Mouse (Mus musculus) hindlimb bud, embryonic 11.5 days (tissue): ENCODE results near the gene Large1.
A peak's percentile ranks its signal among the peaks of the same experiment; 100 is the strongest.
"Not testable (repeated sequence)": the region's sequence is repeated elsewhere in the genome, so short reads cannot be mapped to it uniquely, and the experiment has no call there.

Source experiments
- DNase-seq: peaks from one replicate; pipeline ENCODE4 v3.0.0-alpha.2; 2012; ENCODE audit warnings: low read depth, low spot score; ENCODE audit errors: extremely low spot score

Gene Large1

DNA sequence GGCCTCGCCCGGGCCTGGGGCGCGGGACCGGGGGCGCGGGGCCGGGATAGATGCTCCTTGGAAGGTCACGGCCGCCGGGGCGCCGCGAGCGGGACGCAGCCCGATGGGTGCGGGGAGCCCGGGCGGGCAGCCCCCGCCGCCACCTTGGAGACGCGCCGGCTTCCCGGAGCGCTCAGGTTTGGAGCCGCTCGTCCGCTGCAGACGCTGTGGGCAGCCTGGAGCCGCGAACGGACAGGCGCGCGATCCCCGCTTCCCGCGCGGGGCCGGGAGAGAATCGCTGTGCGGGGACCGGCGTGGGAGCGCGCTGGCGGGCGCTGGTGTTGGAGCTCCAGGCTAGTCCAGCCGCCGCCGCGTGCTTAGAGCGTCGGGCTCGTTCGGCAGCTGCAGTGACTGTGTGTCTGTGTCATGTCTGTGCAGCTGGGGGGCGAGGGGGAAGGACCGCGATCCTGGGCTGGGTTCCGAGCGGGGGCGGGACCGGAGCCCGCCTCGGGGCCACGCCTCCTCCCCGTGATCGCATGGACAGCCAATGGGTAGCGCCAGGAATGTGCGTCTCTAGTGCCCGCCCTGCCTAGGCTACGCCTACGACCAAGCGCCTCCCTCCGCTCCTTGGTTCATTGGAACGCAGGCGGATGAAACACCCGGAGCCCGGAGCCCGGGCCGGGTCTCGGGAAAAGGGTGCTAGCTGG lies at the start of gene Large1:
Gene Large1, minus strand, starts transcription at position 433 of the 686 bp plus-strand sequence.
- DNase-seq = peak; percentile 81

DNA sequence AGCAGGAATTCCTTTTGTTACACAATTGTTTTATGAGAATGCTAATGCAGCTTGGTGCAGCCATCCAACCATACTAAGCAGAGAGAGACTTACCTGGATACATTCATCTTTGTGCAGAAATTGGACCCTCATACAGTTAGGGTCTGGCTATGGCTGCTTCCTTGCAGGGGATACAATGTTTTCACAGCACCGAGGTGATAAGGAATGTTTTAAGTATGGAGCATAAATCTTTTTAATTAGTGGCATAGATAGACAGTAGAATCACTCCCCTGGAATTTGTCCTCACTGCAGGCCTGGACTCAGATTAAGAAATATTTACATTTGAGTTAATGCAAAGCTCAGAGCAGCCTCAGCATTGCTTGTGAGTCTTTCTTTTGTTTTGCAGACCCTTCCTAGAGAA lies 47.0 kb upstream of the Large1 start:
- no peak for DNase-seq

DNA sequence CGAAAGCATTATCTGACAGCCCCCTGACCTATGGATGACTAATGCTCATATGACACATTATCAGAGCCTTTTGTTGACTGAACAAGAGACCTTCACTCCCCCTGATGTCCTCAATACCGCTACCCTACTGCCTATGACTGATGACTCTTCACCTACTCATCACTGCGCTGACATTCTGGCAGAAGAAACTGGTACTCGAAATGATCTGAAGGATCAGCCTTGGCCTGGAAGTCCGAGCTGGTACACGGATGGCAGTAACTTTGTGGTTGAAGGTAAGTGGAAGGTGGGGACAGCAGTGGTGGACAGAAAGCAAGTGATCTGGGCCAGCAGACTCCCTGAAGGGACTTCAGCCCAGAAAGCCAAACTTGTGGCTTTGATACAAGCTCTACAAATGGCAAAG lies 19.7 kb upstream of the Large1 start:
- not testable (repeated sequence) for DNase-seq

DNA sequence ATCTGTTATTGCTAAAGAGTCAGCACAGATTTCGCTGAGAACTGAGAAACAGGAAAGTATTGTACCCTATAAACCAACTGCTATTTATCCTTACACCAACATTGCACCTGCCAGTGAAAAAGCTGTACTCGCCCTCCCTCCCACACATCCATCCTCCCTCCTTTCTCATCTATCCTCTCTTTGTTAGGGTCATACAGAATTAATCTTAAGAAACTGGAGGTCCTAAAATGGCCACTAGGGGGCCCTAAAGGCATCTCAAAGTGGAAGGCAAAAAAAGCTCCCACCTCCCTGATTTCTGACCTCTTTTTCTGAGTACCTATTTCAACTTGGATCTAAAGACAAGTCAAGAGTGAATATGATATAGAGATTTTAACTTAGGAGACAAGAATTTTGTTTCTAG lies 2.6 kb upstream of the Large1 start:
- DNase-seq = peak; percentile 70

DNA sequence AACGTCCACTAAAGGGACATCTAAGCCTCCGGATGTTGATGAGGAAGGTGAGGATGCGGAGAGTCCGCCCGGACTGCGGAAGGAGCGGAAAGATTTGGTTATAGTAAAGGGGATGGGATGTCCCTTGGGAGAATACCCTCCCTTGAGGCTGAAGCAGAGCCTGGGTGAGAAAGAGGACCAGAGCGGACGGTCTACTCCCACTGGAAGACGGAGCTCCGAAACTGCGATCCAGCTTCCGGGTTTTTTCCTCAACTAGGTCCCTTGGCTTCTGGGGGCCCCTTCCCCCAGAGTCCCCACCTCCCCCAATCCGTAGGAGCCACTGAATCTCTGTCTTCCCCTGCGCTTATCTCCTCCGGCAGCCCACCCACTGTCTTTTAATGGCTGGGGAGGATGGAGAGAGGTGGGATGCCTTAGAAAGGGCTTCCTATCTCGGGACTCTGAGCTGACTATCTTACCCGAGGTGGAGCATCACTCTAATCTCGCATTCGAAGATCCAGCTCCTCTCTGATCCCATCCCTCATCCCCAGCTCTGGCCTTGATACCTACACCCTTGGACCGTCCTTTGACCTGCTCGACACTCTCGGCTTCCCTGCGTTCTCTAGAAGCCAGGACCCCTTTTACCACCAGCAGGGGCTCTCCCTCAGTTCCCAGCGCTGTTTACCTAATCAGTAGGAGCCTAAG lies 1.0 kb upstream of the Large1 start:
- no peak for DNase-seq

DNA sequence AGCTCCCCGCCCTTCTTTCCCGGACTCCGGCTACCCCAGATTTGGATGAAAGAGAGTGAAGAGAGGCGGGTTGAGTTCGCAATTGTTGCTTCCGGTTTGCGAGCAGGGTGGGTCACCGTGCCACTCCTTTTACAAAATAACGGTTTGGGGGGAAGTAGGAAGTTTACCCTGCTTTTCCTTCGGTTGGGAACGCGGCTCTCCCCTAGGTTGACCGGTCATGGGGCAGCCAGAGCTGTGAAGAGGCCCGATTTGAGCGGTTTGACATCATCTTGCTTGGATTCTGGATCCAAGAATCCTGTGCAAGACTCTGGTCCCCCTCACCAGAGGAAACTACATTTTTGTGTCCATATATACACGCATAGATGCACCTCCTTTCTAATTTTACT lies 447 bp upstream of the Large1 start:
- peak; percentile 18 for DNase-seq

DNA sequence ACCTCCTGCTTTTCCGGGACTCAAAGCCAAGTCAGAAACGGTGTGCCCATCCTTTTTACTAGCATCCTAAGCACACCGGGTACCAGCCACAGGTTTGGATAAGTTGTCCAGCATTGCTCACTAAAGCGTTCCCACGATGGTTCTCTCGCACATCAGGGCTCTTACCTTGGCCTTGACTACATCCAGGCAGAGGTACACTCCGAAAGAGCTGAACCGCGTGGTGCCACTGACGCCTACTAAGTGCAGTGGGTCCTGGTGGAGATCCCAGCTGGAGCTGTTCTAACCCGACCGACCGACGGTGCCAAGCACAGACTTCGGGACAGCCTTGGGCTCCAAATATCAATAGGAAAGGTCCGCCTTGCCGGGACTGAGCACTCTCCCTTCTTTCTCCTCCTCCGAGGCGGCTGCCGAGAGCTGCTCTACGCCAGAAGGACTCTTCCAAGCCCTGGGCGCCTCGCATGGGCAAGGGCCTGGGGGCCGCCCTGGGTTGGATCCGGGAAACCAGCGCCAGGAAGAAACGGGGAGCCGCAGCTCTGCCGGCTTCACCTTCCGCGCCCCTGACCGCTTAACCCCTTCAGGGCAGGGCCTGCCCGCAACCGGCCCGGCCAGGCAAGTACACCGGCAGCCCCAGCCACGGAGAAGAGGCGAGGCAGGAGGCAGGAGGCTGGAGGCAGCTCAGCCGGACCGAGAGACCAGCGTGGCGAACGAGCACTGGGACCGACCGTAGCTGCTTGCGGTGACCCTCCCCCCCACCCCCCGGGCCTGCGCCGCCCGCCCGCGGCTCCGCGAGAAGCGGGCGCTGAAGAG lies 836 bp downstream of the Large1 start:
- no peak for DNase-seq

DNA sequence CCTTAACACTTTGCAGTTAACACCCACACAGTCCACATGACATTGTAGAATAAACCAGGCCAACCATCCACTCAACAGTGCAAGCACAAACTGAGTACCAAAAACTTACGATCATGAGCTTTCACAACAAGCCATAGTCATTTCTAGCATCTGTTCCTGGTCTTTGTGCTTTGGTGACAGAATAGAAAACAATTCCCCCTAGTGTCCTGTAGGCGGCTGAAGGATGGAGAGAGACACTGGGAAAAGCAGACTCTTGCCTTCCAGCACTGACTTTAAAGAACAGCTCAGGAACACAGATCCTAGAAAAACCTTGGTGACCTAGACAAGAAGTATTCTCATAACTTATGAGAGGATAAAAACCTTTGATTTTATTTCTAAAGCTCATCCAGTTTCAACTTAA lies 3.0 kb downstream of the Large1 start:
- DNase-seq = peak; percentile 26

DNA sequence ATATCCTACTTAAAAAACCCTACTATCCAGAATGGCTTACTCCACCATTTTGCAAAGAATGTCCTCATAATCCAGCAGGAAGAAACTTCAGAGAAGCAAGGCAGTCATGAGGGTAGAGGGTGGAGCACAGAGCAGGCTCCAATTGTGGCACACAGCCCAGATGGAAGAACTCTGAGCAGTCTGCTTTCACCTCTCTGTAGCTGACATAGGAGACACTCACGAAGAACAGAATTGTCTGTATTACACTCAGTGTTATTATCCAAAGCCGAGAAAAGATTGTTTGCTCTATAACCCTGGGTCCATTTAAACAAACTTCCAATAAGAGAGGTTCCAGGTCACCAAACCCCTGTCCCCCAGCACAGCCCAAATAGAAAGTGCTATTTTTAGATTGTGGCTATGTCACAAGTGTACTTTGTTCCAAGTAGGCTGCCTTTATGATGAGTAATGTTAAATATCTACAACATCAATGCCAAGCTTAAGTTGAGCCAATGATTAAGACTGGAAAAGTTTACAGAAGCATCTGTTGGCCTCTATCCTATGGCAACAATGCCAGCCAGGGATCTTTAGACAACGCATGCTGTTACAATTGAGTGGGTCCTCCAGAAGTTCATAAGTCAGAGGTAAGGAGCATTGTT lies 10.5 kb downstream of the Large1 start:
- no peak for DNase-seq

DNA sequence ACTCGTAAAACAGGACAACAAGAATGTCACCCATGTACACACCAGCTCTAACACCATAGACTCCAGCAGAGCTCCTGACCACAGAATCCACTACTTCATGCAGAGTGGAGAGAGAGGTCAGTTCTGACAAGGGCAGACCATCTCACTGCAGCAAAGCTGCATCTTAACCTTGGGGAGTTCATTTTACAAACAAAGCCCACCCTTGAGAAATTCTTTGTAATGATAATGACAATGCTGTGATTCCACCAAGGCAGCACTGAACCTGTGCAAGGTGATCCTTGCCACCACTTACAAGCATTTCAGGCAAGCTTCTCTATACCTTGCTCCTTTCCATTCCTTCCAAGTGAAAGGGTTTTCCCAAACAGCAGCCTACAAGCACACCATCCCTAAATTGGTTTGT lies 16.5 kb downstream of the Large1 start:
- DNase-seq = no peak

DNA sequence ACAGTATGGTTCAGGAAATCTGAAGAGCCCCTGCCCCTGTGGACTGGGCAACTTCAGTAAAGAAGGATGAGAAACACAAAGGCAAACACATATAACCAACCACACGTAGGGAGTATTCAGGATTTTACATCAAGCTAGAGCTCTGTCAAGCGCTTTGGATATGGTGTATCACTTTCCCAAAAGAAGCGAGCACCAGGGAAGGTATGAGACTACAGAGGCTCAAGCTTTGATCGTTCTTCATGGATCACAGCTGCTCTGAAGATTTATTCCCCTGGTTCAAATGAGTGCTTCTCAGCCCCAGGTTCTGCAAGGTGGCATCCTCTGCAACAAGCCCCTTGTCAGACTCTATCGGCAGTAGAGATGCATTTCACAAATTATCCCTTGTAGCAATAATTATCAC lies 24.2 kb downstream of the Large1 start:
- DNase-seq = no peak

DNA sequence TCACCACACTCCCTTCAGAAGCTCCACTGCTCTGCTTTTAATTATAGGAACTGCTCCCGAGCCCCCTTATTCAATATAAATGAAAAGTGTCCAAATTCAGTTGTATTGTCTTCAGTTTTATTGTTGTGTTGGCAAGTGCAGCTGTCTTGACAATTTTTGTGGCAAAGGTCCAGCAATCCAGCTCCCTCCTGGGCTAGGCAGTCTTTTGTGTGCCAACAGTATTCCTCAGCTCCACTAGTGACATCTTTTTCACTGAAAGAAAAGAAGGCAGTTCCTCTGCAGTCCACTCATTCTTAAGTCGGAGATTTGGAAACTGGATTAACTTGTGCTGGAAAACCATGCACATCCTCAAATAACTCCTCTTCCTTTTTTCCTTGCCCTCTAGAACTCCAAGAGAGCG lies 25.3 kb downstream of the Large1 start:
- no peak for DNase-seq

DNA sequence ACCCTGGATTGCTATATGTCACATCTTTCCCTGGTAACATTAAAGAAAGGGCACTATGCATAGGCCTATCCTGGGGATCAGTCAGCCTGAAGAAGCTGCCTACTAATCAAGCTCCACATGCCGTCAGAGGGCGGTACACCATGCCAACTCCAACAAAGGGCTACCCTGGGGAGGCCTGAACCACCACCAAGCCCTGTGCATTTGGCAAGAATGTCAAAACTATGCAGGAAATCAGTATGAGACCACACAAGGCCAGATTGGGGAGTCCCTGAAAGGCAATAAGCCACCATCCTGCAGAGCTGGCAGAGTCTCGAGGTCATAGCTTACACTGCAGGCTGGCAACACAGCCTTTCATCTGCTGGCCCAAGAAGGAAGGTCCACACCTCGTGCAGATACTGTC lies 28.7 kb downstream of the Large1 start:
- no peak for DNase-seq

DNA sequence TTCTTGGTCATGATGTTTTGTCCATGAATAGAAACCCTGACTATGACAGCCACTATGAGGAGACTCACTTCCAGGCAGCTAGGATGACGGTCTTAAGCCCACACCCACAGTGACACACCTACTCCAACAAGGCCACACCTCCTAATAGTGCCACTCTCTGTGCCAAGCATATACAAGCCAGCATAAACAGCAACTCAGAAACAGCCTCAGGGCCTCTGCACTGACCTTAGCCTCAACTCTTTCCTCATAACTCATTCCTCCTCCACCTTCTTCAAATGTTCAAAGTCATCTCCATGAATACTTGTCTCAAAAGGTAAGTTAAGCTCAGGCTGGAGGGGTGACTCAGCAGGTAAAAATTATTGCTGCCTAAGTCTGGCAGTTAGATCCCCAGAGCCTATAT lies 29.7 kb downstream of the Large1 start:
- no peak for DNase-seq

DNA sequence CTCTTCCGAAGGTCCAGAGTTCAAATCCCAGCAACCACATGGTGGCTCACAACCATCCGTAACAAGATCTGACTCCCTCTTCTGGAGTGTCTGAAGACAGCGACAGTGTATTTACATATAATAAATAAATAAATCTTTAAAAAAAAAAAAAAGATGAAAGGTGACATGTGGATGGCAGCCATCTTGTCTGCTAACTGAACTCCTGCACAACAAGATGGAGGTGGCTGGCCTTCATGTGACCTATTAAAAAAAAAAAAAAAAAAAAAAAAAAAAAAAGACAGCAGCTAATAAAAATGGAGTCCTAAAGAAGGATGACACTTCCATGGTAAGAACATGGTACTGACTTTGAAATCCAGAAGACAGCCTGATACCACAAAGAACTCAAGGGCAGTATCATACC lies 33.8 kb downstream of the Large1 start:
- DNase-seq = not testable (repeated sequence)

DNA sequence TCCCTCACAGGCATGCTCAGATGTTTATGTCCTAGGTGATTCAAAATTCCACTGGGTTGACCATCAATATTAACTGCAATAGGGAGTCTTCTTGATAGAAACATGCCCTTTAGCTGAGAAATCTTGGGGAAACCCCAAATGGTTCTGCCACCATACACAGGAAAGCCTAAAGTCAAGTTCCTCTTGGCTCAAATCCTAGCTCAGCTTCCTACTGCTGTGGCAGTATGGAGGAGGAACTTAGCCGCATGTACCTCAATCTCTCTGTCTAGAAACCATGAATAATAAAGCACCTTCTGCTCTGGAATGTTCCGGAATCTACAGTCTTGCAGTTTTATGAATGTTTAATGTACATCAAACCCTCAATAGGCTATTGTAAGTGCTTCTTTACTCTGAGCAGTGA lies 39.4 kb downstream of the Large1 start:
- no peak for DNase-seq

DNA sequence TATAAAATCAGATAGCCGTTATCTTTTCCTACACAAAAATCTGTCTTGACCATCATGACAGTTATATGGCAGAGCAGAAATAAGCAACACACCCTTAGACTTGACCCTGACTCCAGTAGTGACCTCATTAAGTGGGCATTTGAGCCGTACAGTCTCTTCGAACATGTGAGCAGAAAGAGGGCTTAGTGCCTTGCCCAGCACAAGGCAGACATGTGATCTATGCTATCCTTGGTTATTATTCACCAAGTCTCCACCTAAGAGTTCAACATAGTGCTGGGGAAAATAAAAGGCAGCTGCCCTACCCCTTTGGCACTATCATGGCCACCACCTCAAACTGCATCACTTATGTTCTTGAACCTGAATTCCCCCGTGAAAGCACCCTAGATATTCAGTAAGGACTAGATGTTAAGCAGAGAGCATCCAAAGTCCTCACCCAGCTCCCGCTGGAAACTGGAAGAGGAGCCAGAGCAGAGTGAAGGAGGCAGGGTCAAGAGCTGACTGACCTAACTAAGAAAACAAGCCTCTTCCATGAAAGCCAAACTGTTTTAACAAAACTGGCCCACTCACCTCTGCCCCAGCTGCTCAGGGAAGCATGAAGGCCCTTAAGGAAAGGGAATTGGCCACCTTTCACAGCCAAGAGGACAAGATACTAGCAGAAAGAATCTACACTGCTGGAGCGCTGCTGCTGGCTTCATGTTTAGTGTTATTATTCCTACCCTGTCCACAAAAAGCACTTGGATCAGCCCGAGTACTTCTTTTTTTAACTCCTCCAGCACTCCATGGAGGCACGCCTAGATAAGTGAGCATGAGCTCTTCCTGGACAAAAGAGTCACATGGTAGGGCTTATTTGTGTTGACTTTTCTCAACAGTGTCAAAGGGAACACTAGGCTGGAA lies 40.4 kb downstream of the Large1 start:
- DNase-seq = no peak

DNA sequence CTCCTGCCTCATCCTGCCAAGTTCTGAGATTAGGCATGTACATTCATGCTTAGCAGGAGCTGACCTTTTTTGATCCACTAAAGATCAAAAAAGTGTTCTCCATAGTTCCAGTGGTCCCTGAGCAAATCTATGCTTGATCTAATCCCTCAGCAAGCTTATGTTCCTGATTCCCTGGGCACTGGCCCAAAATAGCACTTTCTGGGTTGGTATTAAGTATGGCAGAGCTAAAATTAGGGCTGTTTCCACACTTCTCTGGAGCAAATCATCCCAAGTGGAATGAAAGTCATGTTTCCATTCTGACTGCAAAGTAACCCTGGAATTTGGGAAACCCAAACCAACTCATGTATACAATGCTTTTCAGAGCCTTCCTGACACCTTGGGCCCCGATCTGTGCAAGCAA lies 42.9 kb downstream of the Large1 start:
- DNase-seq = no peak

DNA sequence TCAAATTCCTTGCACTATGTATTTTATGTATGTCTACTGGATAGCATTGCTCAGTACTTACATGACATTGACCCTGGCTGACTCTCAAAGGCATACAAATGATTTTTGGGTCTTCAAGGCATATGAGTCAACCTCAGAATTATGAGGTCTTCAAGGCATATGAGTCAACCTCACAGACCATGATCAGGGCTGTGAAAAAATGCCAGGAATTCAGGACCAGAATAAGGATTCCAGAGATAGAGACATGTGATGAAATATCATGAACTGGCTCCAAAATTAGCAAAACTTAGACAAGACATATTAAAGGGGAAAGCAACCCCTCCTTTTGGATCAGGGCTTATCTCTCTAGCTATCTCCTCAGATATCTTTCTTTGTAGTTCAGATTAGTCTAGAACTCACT lies 43.3 kb downstream of the Large1 start:
- no peak for DNase-seq

DNA sequence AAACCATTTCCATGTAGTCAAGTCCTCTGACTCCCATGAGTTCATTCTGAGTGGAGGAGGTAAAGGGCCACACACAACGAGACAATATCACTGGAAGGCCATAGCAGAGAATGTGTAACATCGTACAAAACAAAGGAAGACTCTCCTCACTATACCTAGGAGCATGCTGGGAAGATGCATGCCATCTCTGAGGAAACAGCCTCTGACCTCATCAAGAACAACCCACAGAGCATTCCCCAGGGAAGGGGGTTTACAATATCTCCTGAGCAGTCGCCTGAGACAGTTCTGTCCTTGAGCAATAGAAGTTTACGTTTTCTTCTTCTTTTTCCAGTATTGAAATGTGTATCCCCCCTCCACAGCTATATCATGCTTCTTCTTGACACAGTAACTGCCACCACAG lies 49.4 kb downstream of the Large1 start:
- no peak for DNase-seq

DNA sequence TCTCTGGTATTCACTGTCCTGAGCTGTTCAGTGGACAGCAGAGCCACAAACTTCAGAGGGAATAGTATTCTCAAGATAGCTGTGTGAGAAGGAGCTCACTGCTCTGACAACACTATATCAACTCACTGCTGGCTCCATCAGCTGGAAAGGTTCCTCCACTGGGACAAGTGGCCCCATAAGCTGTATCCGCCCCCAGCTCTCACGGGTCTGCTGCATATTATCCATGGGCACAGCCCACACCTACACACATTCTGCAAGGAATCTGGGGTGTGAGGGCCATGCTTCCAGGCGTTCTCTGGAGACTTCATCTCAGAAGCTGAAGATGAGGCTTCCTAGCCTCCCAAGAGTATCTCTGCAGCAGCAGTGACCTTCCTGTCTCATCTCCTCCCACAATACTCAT lies 50.4 kb downstream of the Large1 start:
- no peak for DNase-seq
